Mouse (Mus musculus) hindbrain, embryonic 15.5 days (tissue): ENCODE data around the gene Adh5. TPM values are rescaled to one million over a fixed set of nuclear protein-coding genes. Genes with fewer than 3 reads are reported as not detected.

Experiments
- ATAC-seq: fragments of 200-750 bp; cut with Nextera tagmentation; 2 replicates; pipeline ENCODE4 v1.8.0; 2017; ENCODE audit warnings: low read depth, moderate number of reproducible peaks, moderate TSS enrichment; ENCODE audit not compliant: low FRiP score
- H3K27ac ChIP-seq: fragments of 300-500 bp; sonication (generic); replicated peaks from 2 replicates; pipeline ENCODE4 v1.5.1; 2015; ENCODE audit warnings: mild to moderate bottlenecking, inconsistent platforms
- H3K27me3 ChIP-seq: fragments of 300-500 bp; sonication (generic); 2 replicates; pipeline ENCODE4 v1.6.1; 2015; ENCODE audit warnings: control low read depth, inconsistent platforms
- H3K36me3 ChIP-seq: fragments of 300-500 bp; sonication (generic); 2 replicates; pipeline ENCODE4 v1.6.1; 2015; ENCODE audit warnings: control low read depth, inconsistent platforms
- H3K4me1 ChIP-seq: fragments of 300-500 bp; sonication (generic); replicated peaks from 2 replicates; pipeline ENCODE4 v1.6.1; 2015; ENCODE audit warnings: control low read depth, inconsistent platforms
- H3K4me2 ChIP-seq: fragments of 300-500 bp; sonication (generic); 2 replicates; pipeline ENCODE4 v1.6.1; 2015; ENCODE audit warnings: moderate library complexity, mild to moderate bottlenecking, inconsistent platforms
- H3K4me3 ChIP-seq: fragments of 300-500 bp; sonication (generic); 2 replicates; pipeline ENCODE4 v1.5.1; 2015; ENCODE audit warnings: mild to moderate bottlenecking, inconsistent platforms
- H3K9ac ChIP-seq: fragments of 300-500 bp; sonication (generic); 2 replicates; pipeline ENCODE4 v1.6.1; 2015; ENCODE audit warnings: inconsistent platforms
- H3K9me3 ChIP-seq: fragments of 300-500 bp; sonication (generic); 2 replicates; pipeline ENCODE4 v1.6.1; 2016; ENCODE audit warnings: control low read depth, inconsistent platforms
- WGBS: fragments of 180-500 bp; shearing (Covaris S2); methylation state at CpG from one replicate; pipeline ENCODE4 v1.1.7; 2015; 5-methylcytosine and 5-hydroxymethylcytosine counted together
- polyA plus RNA-seq: library from polyadenylated mRNA; unstranded; fragments of >200 nt; fragmentation: Nextera tagmentation; extraction: Ambion mirVana; gene quantifications from 2 replicates; pipeline ENCODE4 v1.2.1, GENCODE M21; 2015

Adh5 gene
- 186 and 189 TPM in 2 replicates for polyA plus RNA-seq

DNA sequence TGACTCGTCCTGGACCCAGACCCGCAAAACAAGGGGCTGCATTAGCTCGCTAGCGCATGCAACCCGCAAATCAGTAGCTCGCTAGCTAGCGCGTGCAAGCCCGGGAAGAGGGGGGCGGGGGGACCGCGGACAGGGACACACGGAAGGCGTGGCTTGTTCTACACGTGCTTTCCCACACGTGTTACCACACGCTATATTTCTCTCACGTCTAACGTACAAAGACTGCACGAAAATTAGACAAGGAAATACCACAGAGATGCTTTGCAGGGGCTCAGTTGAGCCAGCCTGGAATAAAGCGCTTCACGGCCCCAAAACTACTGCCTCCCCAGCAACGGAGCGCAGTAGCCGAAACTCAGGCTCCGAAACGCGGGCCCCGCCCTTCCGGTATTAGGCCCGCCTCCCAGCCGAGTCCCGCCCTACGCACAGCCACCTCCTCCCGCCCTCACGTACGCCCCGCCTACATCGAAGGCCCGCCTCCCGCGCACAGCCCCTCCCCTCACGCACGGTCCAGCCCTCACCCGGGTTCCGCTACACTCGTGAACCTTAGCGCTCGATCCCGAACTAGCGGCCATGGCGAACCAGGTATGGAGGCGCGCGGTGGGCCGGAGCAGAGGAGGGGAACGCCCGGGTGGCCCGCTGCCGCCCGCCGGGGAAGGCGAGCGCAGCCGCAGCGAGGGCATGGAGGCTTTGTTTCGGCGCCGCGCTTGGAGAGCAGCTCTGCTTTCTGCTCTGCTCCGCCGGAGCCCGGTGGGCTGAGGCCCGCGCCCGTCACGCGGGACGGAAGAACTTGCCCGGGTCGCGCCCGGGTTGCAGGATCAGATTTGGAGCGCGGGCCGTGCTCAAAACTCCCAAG, at the start of gene Adh5:
Gene Adh5 (plus strand): TSS at position 482 of the 853 bp plus-strand sequence.
- Histone ChIP-seq H3K9me3 (no peaks in the 10 kb centered on the region), H3K9ac (peak within 1 kb of the TSS; percentile 93), H3K27ac (peak within 1 kb of the TSS; percentile 89), H3K4me1 (peaks cover 10% of the 10 kb centered on the region), H3K36me3 (peaks cover 18% of the 10 kb centered on the region), H3K4me3 (peak within 1 kb of the TSS; percentile 91), H3K4me2 (peak within 1 kb of the TSS; percentile 76), H3K27me3 (no peaks in the 10 kb centered on the region)
- peak; percentile 99 for ATAC-seq
- WGBS, result under 1% methylated on average over 86 of the region's 86 CpGs

DNA sequence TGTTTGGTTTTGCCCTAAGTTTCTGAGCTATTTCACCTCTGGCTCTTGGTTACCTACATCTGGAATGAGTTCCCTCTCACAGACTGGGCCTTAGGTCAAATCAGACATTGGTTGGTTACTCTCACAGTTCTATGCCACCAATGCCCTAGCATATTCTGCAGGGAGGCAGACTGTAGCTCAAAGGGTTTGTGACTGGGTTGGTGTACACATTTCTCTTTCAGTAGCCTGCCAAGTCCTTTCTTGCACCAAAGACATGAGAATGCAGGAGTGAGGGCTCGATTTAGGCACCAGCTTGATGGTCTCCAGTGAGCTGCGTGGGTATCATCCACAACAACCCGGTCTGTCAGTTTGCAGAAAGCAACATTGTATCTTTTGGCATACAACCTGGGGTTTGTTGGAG, 38.0 kb upstream of the Adh5 start:
- no peak overlapping the region for H3K4me2 ChIP-seq
- no peak overlapping the region for H3K27ac ChIP-seq
- H3K9ac ChIP-seq, result no peak overlapping the region
- H3K4me3 ChIP-seq, result no peak overlapping the region
- WGBS, result 79% methylated on average over 3 of the region's 3 CpGs
- no peak for ATAC-seq
- H3K36me3 ChIP-seq, result no peaks in the 10 kb centered on the region
- no peaks in the 10 kb centered on the region for H3K9me3 ChIP-seq
- H3K27me3 ChIP-seq, result no peaks in the 10 kb centered on the region
- H3K4me1 ChIP-seq, result no peaks in the 10 kb centered on the region

DNA sequence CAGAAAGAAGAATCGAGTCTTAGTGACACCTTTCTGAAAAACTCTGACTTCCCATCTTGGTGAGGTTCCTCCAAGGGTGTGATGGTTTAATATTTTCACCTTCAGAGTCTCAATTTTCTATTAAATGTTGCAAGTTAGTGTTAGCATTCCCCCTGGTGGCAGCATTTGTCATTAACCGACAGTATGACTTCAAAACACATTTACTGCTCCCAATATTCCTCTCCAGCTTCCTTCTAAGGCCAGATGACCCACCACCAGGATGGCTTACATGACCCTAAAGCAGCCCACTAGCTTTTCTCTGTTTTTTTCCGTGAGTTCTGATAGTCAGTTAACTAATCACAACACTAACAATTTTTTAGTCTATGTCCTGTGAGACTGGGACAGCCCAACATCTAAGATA, 37.6 kb upstream of the Adh5 start:
- Histone ChIP-seq H3K36me3 (no peaks in the 10 kb centered on the region), H3K27me3 (no peaks in the 10 kb centered on the region), H3K9me3 (no peaks in the 10 kb centered on the region), H3K9ac (no peak overlapping the region), H3K4me2 (no peak overlapping the region), H3K4me1 (no peaks in the 10 kb centered on the region), H3K27ac (no peak overlapping the region), H3K4me3 (no peak overlapping the region)
- ATAC-seq, result no peak
- 48% methylated on average over 3 of the region's 3 CpGs for WGBS

GRCm38 (mm10) chr3:138405840-138406239, 37.1 kb upstream of the Adh5 start:
- no peaks in the 10 kb centered on the region for H3K27me3 ChIP-seq
- H3K9ac ChIP-seq, result no peak overlapping the region
- no peak for ATAC-seq
- H3K4me3 ChIP-seq, result no peak overlapping the region
- no peak overlapping the region for H3K4me2 ChIP-seq
- no peaks in the 10 kb centered on the region for H3K36me3 ChIP-seq
- H3K27ac ChIP-seq, result no peak overlapping the region
- WGBS, result 88% methylated on average over 7 of the region's 7 CpGs
- no peaks in the 10 kb centered on the region for H3K4me1 ChIP-seq
- no peaks in the 10 kb centered on the region for H3K9me3 ChIP-seq

- Histone ChIP-seq H3K27me3 (no peaks in the 10 kb centered on the region), H3K4me3 (no peak overlapping the region), H3K4me1 (no peaks in the 10 kb centered on the region), H3K4me2 (no peak overlapping the region), H3K9me3 (no peaks in the 10 kb centered on the region), H3K9ac (no peak overlapping the region), H3K27ac (no peak overlapping the region), H3K36me3 (no peaks in the 10 kb centered on the region)
- no peak for ATAC-seq
- 97% methylated on average over 1 of the region's 1 CpGs for WGBS
Observed at GRCm38 (mm10) chr3:138407920-138408319, 35.0 kb upstream of the Adh5 start.

- no peak for ATAC-seq
- WGBS, result 88% methylated on average over 1 of the region's 1 CpGs
Observed at GRCm38 (mm10) chr3:138409585-138409984, 33.3 kb upstream of the Adh5 start.

GRCm38 (mm10) chr3:138410211-138410610, 32.7 kb upstream of the Adh5 start:
- Histone ChIP-seq H3K4me2 (no peak overlapping the region), H3K36me3 (no peaks in the 10 kb centered on the region), H3K4me3 (no peak overlapping the region), H3K9ac (no peak overlapping the region), H3K4me1 (no peaks in the 10 kb centered on the region), H3K9me3 (no peaks in the 10 kb centered on the region), H3K27me3 (no peaks in the 10 kb centered on the region), H3K27ac (no peak overlapping the region)
- ATAC-seq, result no peak
- WGBS, result 66% methylated on average over 3 of the region's 3 CpGs

More at GRCm38 (mm10) chr3:138409585-138409984, 33.3 kb upstream of the Adh5 start:
- Histone ChIP-seq H3K9ac (no peak overlapping the region), H3K9me3 (no peaks in the 10 kb centered on the region), H3K4me3 (no peak overlapping the region), H3K36me3 (no peaks in the 10 kb centered on the region), H3K4me2 (no peak overlapping the region), H3K27ac (no peak overlapping the region), H3K4me1 (no peaks in the 10 kb centered on the region), H3K27me3 (no peaks in the 10 kb centered on the region)

DNA sequence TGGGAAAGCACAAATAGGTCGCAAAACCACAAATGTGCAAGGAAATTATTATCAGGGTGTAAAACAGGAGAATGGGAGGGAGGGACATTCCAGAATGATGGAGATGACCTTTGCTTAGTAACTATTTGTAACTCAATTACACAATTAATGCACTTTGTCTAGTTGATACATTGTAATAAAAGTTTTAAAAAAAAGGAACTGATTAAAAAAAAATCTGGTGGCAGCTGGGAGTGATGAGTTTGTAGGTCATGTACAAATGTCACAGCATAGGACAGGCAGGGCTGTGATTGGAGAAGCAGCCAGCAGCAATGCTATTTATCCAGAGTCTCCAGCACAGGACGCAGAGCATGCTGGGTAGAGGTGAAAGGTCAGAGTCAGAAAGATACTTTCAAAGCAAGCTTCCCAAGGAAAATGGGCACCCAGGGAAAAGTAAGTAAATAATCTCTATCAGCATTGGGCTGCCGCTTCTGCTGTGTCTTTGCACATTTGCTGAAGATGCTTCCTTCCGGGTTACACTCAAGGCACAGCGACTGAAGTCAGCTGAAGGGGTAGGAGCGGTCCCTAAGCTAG, 27.7 kb upstream of the Adh5 start, which contains the start of gene Adh4:
Gene Adh4 (plus strand): TSS at position 346 of the 570 bp plus-strand sequence.
- Histone ChIP-seq H3K27ac (no peak within 1 kb of the TSS), H3K4me1 (no peaks in the 10 kb centered on the region), H3K4me3 (no peak within 1 kb of the TSS), H3K4me2 (no peak within 1 kb of the TSS), H3K9me3 (no peaks in the 10 kb centered on the region), H3K36me3 (no peaks in the 10 kb centered on the region), H3K9ac (no peak within 1 kb of the TSS), H3K27me3 (no peaks in the 10 kb centered on the region)
- WGBS, result 70% methylated on average over 6 of the region's 6 CpGs
- no peak for ATAC-seq

- H3K36me3 ChIP-seq, result no peaks in the 10 kb centered on the region
- no peaks in the 10 kb centered on the region for H3K4me1 ChIP-seq
- ATAC-seq, result no peak
- H3K4me2 ChIP-seq, result no peak overlapping the region
- no peaks in the 10 kb centered on the region for H3K9me3 ChIP-seq
- H3K27ac ChIP-seq, result no peak overlapping the region
- no peaks in the 10 kb centered on the region for H3K27me3 ChIP-seq
- no peak overlapping the region for H3K9ac ChIP-seq
- H3K4me3 ChIP-seq, result no peak overlapping the region
- 84% methylated on average over 6 of the region's 6 CpGs for WGBS
Observed at GRCm38 (mm10) chr3:138419369-138419768, 23.5 kb upstream of the Adh5 start.

- H3K9ac ChIP-seq, result no peak overlapping the region
- no peak overlapping the region for H3K4me2 ChIP-seq
- 96% methylated on average over 3 of the region's 3 CpGs for WGBS
- no peaks in the 10 kb centered on the region for H3K9me3 ChIP-seq
- H3K27me3 ChIP-seq, result no peaks in the 10 kb centered on the region
- no peak overlapping the region for H3K27ac ChIP-seq
- no peaks in the 10 kb centered on the region for H3K36me3 ChIP-seq
- ATAC-seq, result no peak
- no peaks in the 10 kb centered on the region for H3K4me1 ChIP-seq
- H3K4me3 ChIP-seq, result no peak overlapping the region
Observed at GRCm38 (mm10) chr3:138420385-138420784, 22.5 kb upstream of the Adh5 start.

DNA sequence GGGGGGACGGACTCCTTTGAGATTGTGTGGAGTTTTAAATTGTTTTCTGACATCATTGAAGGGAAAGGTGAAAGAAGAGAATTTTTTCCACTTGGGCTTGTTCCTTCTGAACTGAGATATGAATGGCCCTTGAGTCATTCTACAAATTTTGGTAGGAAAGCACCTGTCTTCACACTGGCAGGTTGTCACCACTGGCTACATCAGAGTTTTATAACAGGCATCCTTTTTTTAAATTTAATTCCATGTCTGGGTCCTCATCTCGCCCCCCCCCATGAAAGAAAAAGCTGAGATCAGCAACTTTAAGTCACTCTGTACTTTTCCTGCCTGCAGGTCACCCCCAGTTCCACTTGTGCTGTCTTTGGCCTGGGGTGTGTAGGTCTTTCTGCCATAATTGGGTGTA, 19.2 kb upstream of the Adh5 start:
- no peak overlapping the region for H3K4me2 ChIP-seq
- H3K27ac ChIP-seq, result no peak overlapping the region
- no peak overlapping the region for H3K9ac ChIP-seq
- no peak for ATAC-seq
- WGBS, result 65% methylated on average over 2 of the region's 2 CpGs
- no peaks in the 10 kb centered on the region for H3K27me3 ChIP-seq
- no peaks in the 10 kb centered on the region for H3K36me3 ChIP-seq
- H3K4me1 ChIP-seq, result no peaks in the 10 kb centered on the region
- H3K4me3 ChIP-seq, result no peak overlapping the region
- no peaks in the 10 kb centered on the region for H3K9me3 ChIP-seq

DNA sequence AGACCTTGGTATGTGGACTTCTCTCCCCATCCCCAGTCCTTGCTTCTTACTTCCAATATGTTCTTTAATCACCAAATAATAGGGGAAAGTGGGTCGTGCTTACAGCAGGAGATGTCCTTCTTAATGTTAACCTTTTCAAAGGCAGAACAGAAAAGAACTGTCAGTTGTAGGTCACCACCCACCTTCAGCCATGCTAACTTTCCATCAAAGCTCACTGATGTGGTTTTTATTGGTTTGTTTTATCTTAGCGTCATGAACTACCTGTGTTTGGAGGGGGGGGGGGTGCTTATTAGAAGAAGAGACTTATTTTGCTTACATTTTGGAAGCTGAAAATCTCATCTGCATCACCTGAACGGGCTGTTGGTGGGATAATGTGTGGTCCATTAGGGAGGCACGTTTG, 18.6 kb upstream of the Adh5 start:
- WGBS, result 76% methylated on average over 4 of the region's 4 CpGs
- no peak for ATAC-seq
- no peaks in the 10 kb centered on the region for H3K9me3 ChIP-seq

More for the DNA sequence above, 18.6 kb upstream of the Adh5 start:
- Histone ChIP-seq H3K4me2 (no peak overlapping the region), H3K27ac (no peak overlapping the region), H3K9ac (no peak overlapping the region), H3K4me1 (no peaks in the 10 kb centered on the region), H3K36me3 (no peaks in the 10 kb centered on the region), H3K27me3 (no peaks in the 10 kb centered on the region), H3K4me3 (no peak overlapping the region)
